Mouse (Mus musculus) forebrain, embryonic 11.5 days (tissue): ENCODE data around the gene Olfr1382. TPM values are rescaled to one million over a fixed set of nuclear protein-coding genes. Genes with fewer than 3 reads are reported as not detected.
"Not testable (repeated sequence)": the region's sequence is repeated elsewhere in the genome, so short reads cannot be mapped to it uniquely, and the experiment has no call there.

Experiments
- ATAC-seq: fragments of 200-750 bp; cut with Nextera tagmentation; replicated peaks from 2 replicates; pipeline ENCODE4 v1.8.0; 2017; ENCODE audit warnings: moderate TSS enrichment; ENCODE audit not compliant: low FRiP score
- DNase-seq: peaks from one replicate; pipeline ENCODE4 v3.0.0-alpha.2; 2017; ENCODE audit warnings: low spot score
- H3K27ac ChIP-seq: fragments of 300-500 bp; sonication (generic); 2 replicates; pipeline ENCODE4 v1.5.1; 2014; ENCODE audit warnings: low read depth, low read length
- H3K27me3 ChIP-seq: fragments of 300-500 bp; sonication (generic); 2 replicates; pipeline ENCODE4 v1.6.1; 2014; ENCODE audit warnings: mild to moderate bottlenecking, low read length, mixed read lengths; ENCODE audit not compliant: control insufficient read depth, insufficient read depth
- H3K36me3 ChIP-seq: fragments of 300-500 bp; sonication (generic); 2 replicates; pipeline ENCODE4 v1.6.1; 2014; ENCODE audit warnings: mild to moderate bottlenecking, low read length, moderate library complexity, mixed read lengths; ENCODE audit not compliant: control insufficient read depth, insufficient read depth
- H3K4me1 ChIP-seq: fragments of 300-500 bp; sonication (generic); replicated peaks from 2 replicates; pipeline ENCODE4 v1.6.1; 2014; ENCODE audit warnings: low read length, mixed read lengths; ENCODE audit not compliant: control insufficient read depth, insufficient read depth
- H3K4me2 ChIP-seq: fragments of 300-500 bp; sonication (generic); 2 replicates; pipeline ENCODE4 v1.6.1; 2014; ENCODE audit warnings: low read depth, mild to moderate bottlenecking, low read length, moderate library complexity, mixed read lengths; ENCODE audit not compliant: severe bottlenecking
- H3K4me3 ChIP-seq: fragments of 300-500 bp; sonication (generic); 2 replicates; pipeline ENCODE4 v1.5.1; 2014; ENCODE audit warnings: low read depth, low read length
- H3K9ac ChIP-seq: fragments of 300-500 bp; sonication (generic); 2 replicates; pipeline ENCODE4 v1.6.1; 2014; ENCODE audit warnings: low read length
- H3K9me3 ChIP-seq: fragments of 300-500 bp; sonication (generic); 2 replicates; pipeline ENCODE4 v1.6.1; 2016; ENCODE audit warnings: low read length, mixed read lengths; ENCODE audit not compliant: control insufficient read depth
- WGBS: fragments of 180-500 bp; shearing (Covaris S2); extraction: QIAGEN DNeasy Blood & Tissue Kit; methylation state at CpG from one replicate; pipeline ENCODE4 v1.1.7; 2014; 5-methylcytosine and 5-hydroxymethylcytosine counted together
- polyA plus RNA-seq: library from polyadenylated mRNA; unstranded; fragments of >200 nt; fragmentation: Nextera tagmentation; extraction: Ambion mirVana; gene quantifications from 2 replicates; pipeline ENCODE4 v1.2.1, GENCODE M21; 2014

Olfr1382 gene
- not detected in 2 replicates for polyA plus RNA-seq

DNA sequence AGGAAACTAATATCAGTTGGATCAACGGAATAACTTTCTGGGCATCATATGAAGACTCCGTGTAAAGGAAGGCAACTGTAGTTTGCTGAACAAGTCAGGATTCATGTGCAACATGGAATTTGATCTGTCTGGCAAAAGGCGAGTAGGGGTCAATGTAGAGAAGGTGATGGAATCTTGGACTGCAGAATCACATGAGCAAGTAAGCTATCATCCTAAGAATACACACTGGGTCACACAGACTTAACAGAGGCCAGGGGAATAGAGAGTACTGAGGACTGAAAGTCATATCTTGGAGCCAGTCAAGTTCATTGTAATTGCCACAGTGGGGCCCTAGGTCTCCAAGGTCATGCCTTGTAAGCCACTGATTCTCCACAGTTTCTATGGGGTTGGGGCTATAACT lies at the start of gene Olfr1382:
Olfr1382 (plus strand) TSS at position 301 of the 400 bp plus-strand sequence.
- 86% methylated on average over 3 of the region's 3 CpGs for WGBS
- no peaks in the 10 kb centered on the region for H3K27me3 ChIP-seq
- DNase-seq, result no peak
- no peaks in the 10 kb centered on the region for H3K36me3 ChIP-seq
- ATAC-seq, result no peak
- H3K4me1 ChIP-seq, result no peaks in the 10 kb centered on the region
- no peak within 1 kb of the TSS for H3K27ac ChIP-seq
- H3K9ac ChIP-seq, result no peak within 1 kb of the TSS
- H3K4me3 ChIP-seq, result no peak within 1 kb of the TSS
- no peaks in the 10 kb centered on the region for H3K9me3 ChIP-seq
- H3K4me2 ChIP-seq, result no peak within 1 kb of the TSS

DNA sequence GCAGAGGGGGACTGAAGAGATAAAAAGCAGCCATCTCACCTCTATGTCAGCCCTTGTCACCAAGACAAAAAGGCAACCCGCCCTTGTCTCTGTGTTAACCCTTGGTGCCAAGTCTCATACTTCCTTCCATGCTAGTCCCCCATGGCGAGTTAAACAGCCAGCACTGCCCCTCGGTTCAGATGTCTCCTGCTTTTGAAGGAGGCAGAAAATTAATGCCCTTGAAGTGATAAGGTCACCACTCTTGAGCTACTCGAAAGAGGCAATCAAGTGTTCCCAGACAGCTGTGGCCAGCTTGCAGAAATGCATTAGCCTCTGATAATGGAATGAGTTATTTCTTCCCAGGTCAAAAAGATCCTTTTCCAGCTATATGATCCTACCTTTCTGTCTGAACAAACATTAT lies 42.1 kb upstream of the Olfr1382 start:
- Histone ChIP-seq H3K4me2 (no peak overlapping the region), H3K27me3 (no peaks in the 10 kb centered on the region), H3K27ac (no peak overlapping the region), H3K4me1 (no peaks in the 10 kb centered on the region), H3K4me3 (no peak overlapping the region), H3K9ac (no peak overlapping the region), H3K36me3 (no peaks in the 10 kb centered on the region), H3K9me3 (no peaks in the 10 kb centered on the region)
- no peak for DNase-seq
- no peak for ATAC-seq
- WGBS, result 76% methylated on average over 4 of the region's 4 CpGs

- H3K9ac ChIP-seq, H3K4me1 ChIP-seq, H3K4me3 ChIP-seq, H3K27me3 ChIP-seq, H3K4me2 ChIP-seq, H3K27ac ChIP-seq, H3K9me3 ChIP-seq, H3K36me3 ChIP-seq, DNase-seq, ATAC-seq: not testable (repeated sequence)
- WGBS, result 61% methylated on average over 1 of the region's 1 CpGs
Observed at GRCm38 (mm10) chr11:49488770-49489169, 39.3 kb upstream of the Olfr1382 start, which contains the start of gene Olfr1385. Gene Olfr1385, plus strand, starts transcription at chr11:49489070.

- no peak overlapping the region for H3K27ac ChIP-seq
- ATAC-seq, result no peak
- H3K36me3 ChIP-seq, result no peaks in the 10 kb centered on the region
- no peaks in the 10 kb centered on the region for H3K9me3 ChIP-seq
- DNase-seq, result no peak
- WGBS, result 83% methylated on average over 5 of the region's 5 CpGs
- no peaks in the 10 kb centered on the region for H3K4me1 ChIP-seq
- H3K4me2 ChIP-seq, result no peak overlapping the region
- H3K9ac ChIP-seq, result no peak overlapping the region
- no peak overlapping the region for H3K4me3 ChIP-seq
- H3K27me3 ChIP-seq, result no peaks in the 10 kb centered on the region
Observed at GRCm38 (mm10) chr11:49518086-49518485, 10.0 kb upstream of the Olfr1382 start.

GRCm38 (mm10) chr11:49519348-49519747 lies 8.7 kb upstream of the Olfr1382 start, which contains the start of gene Olfr1383:
Gene Olfr1383, plus strand, starts transcription at chr11:49519648.
- no peak within 1 kb of the TSS for H3K9ac ChIP-seq
- ATAC-seq (no peak), DNase-seq (no peak)
- H3K4me3 ChIP-seq, result no peak within 1 kb of the TSS
- H3K27ac ChIP-seq, result no peak within 1 kb of the TSS
- H3K27me3 ChIP-seq, result no peaks in the 10 kb centered on the region
- H3K36me3 ChIP-seq, result no peaks in the 10 kb centered on the region
- no peak within 1 kb of the TSS for H3K4me2 ChIP-seq
- H3K4me1 ChIP-seq, result no peaks in the 10 kb centered on the region
- H3K9me3 ChIP-seq, result no peaks in the 10 kb centered on the region

DNA sequence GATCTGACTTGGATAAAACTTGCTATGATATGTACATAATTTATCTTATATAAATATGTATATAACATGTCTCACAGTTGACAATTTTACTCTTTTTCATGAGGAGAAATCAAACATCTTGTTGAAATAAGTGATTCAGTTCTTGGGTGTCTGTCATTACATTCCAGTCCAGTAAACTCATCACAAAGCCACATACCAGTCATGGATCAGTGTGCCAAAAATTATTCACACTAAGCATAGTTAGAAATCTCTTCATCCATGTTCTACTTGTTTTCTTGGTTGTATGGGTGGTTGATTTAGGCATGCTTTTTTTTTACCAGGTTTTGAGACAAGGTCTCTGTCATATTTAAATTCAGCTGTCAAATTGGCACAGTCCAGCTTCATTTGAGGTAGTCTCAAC lies 4.7 kb downstream of the Olfr1382 start:
- Histone ChIP-seq H3K4me1 (no peaks in the 10 kb centered on the region), H3K4me3 (no peak overlapping the region), H3K36me3 (no peaks in the 10 kb centered on the region), H3K9ac (no peak overlapping the region), H3K9me3 (no peaks in the 10 kb centered on the region), H3K27ac (no peak overlapping the region), H3K27me3 (no peaks in the 10 kb centered on the region), H3K4me2 (no peak overlapping the region)
- DNase-seq (no peak), ATAC-seq (no peak)

GRCm38 (mm10) chr11:49536631-49537030 lies 8.6 kb downstream of the Olfr1382 start:
- not testable (repeated sequence) for H3K4me2 ChIP-seq, H3K36me3 ChIP-seq, H3K27me3 ChIP-seq, H3K9ac ChIP-seq, H3K9me3 ChIP-seq, H3K4me3 ChIP-seq, H3K27ac ChIP-seq, DNase-seq, ATAC-seq, H3K4me1 ChIP-seq
- 93% methylated on average over 2 of the region's 2 CpGs for WGBS

- H3K4me2 ChIP-seq, ATAC-seq, H3K9me3 ChIP-seq, H3K27ac ChIP-seq, DNase-seq, H3K4me3 ChIP-seq, H3K4me1 ChIP-seq, H3K9ac ChIP-seq, H3K27me3 ChIP-seq, H3K36me3 ChIP-seq: not testable (repeated sequence)
- WGBS, result 77% methylated on average over 3 of the region's 3 CpGs
Observed at GRCm38 (mm10) chr11:49543149-49543548, 15.1 kb downstream of the Olfr1382 start, which contains the start of gene Olfr1381. Gene Olfr1381, plus strand, starts transcription at chr11:49543449.

- DNase-seq, H3K4me3 ChIP-seq, H3K27ac ChIP-seq, H3K9me3 ChIP-seq, H3K4me1 ChIP-seq, H3K4me2 ChIP-seq, ATAC-seq, H3K9ac ChIP-seq, H3K36me3 ChIP-seq, H3K27me3 ChIP-seq: not testable (repeated sequence)
- 82% methylated on average over 3 of the region's 3 CpGs for whole genome bisulfite sequencing
Observed at GRCm38 (mm10) chr11:49554033-49554432, 26.0 kb downstream of the Olfr1382 start.
